Mouse (Mus musculus) stomach, postnatal 0 days (tissue): ENCODE data around the gene Socs5. TPM values are rescaled to one million over a fixed set of nuclear protein-coding genes. Genes with fewer than 3 reads are reported as not detected.

ENCODE experiments used
- ATAC-seq: fragments of 200-750 bp; cut with Nextera tagmentation; 2 replicates; pipeline ENCODE4 v1.8.0; 2017; ENCODE audit not compliant: low FRiP score, low TSS enrichment
- DNase-seq: peaks from one replicate; pipeline ENCODE4 v3.0.0-alpha.2; 2016; ENCODE audit warnings: low spot score
- H3K27ac ChIP-seq: fragments of 300-500 bp; sonication (generic); replicated peaks from 2 replicates; pipeline ENCODE4 v1.5.1; 2014; ENCODE audit warnings: mild to moderate bottlenecking, control low read depth
- H3K27me3 ChIP-seq: fragments of 300-500 bp; sonication (generic); 2 replicates; pipeline ENCODE4 v1.6.1; 2014; ENCODE audit warnings: low read length; ENCODE audit not compliant: control insufficient read depth, insufficient read depth
- H3K36me3 ChIP-seq: fragments of 300-500 bp; sonication (generic); 2 replicates; pipeline ENCODE4 v1.6.1; 2014; ENCODE audit warnings: low read length, mixed read lengths; ENCODE audit not compliant: control insufficient read depth, insufficient read depth
- H3K4me1 ChIP-seq: fragments of 300-500 bp; sonication (generic); replicated peaks from 2 replicates; pipeline ENCODE4 v1.6.1; 2014; ENCODE audit warnings: antibody characterized with exemption; ENCODE audit not compliant: control insufficient read depth, insufficient read depth
- H3K4me2 ChIP-seq: fragments of 300-500 bp; sonication (generic); replicated peaks from 2 replicates; pipeline ENCODE4 v1.6.1; 2014; ENCODE audit warnings: low read depth, mild to moderate bottlenecking, control low read depth, moderate library complexity
- H3K4me3 ChIP-seq: fragments of 300-500 bp; sonication (generic); 2 replicates; pipeline ENCODE4 v1.5.1; 2014; ENCODE audit warnings: low read depth, low read length, control low read depth
- H3K9ac ChIP-seq: fragments of 300-500 bp; sonication (generic); 2 replicates; pipeline ENCODE4 v1.6.1; 2014; ENCODE audit warnings: mild to moderate bottlenecking, low read length, control low read depth, mixed read lengths
- H3K9me3 ChIP-seq: fragments of 300-500 bp; sonication (generic); 2 replicates; pipeline ENCODE4 v1.6.1; 2016; ENCODE audit warnings: low read length; ENCODE audit not compliant: control insufficient read depth
- CTCF ChIP-seq: IDR thresholded peaks from 2 replicates; pipeline ENCODE4 v1.5.1; 2016; ENCODE audit warnings: antibody characterized with exemption, low read depth, mild to moderate bottlenecking, moderate library complexity
- EP300 ChIP-seq: optimal IDR thresholded peaks from 2 replicates; pipeline ENCODE3; 2016; ENCODE audit warnings: antibody characterized with exemption
- WGBS: fragments of 180-500 bp; shearing (Covaris S2); extraction: QIAGEN DNeasy Blood & Tissue Kit; methylation state at CpG from one replicate; pipeline ENCODE4 v1.1.7; 2014; 5-methylcytosine and 5-hydroxymethylcytosine counted together
- polyA plus RNA-seq: library from polyadenylated mRNA; unstranded; fragments of >200 nt; fragmentation: Nextera tagmentation; extraction: Ambion mirVana; gene quantifications from 2 replicates; pipeline ENCODE4 v1.2.1, GENCODE M21; 2015

Gene Socs5
- polyA plus RNA-seq, 1 experiment from 2014 or later, result 4.8 TPM

- no peaks in the 10 kb centered on the region for H3K36me3 ChIP-seq
- H3K27ac ChIP-seq, result no peak overlapping the region
- H3K9ac ChIP-seq, result no peak overlapping the region
- H3K4me1 ChIP-seq, result no peaks in the 10 kb centered on the region
- ATAC-seq (peak; percentile 32; the same call in 1 of the 2 replicates), DNase-seq (peak; percentile 17)
- 53% methylated on average over 24 of the region's 24 CpGs for WGBS
- peak overlapping the region; percentile 38 for H3K4me2 ChIP-seq
- H3K9me3 ChIP-seq, result no peaks in the 10 kb centered on the region
- H3K4me3 ChIP-seq, result 0 out of 2 replicates have a peak overlapping the region, but pooled peaks have one; percentile 15
- no peaks in the 10 kb centered on the region for H3K27me3 ChIP-seq
- TF ChIP-seq CTCF, result no peak
- TF ChIP-seq EP300, result no peak
Observed at GRCm38 (mm10) chr17:87125344-87125743, 17.9 kb downstream of the Socs5 start.

DNA sequence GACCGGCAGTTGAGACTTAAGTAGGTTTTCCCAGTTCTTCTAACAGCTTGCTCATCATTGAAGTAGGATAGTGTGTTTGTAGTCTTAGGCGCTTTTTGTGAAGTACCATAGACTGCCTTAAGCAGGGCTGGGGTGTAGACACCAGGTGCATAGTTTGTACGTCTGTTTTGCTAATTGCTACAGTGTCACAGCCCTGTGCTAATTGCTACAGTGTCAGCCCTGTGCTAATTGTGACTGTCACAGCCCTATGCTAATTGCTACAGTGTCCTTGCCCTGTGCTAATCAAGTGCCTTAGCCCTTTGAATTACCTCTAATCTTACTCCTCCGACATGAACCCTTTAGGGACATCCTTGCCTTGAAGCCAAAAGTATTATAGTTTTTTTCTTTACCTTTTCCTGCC, 24.8 kb downstream of the Socs5 start:
- Histone ChIP-seq H3K4me2 (no peak overlapping the region), H3K4me1 (no peaks in the 10 kb centered on the region), H3K27ac (no peak overlapping the region), H3K4me3 (no peak overlapping the region), H3K9me3 (no peaks in the 10 kb centered on the region), H3K27me3 (no peaks in the 10 kb centered on the region), H3K9ac (no peak overlapping the region), H3K36me3 (peaks cover 4% of the 10 kb centered on the region; the same call in 1 of the 2 replicates)
- ATAC-seq (no peak), DNase-seq (no peak)
- TF ChIP-seq CTCF (no peak), EP300 (no peak)
- 86% methylated on average over 4 of the region's 4 CpGs for WGBS

GRCm38 (mm10) chr17:87133823-87134222, 26.3 kb downstream of the Socs5 start:
- 78% methylated on average over 23 of the region's 23 CpGs for WGBS
- no peak overlapping the region for H3K4me2 ChIP-seq

GRCm38 (mm10) chr17:87134631-87135030, 27.2 kb downstream of the Socs5 start:
- no peak for DNase-seq
- Histone ChIP-seq H3K9ac (no peak overlapping the region), H3K4me1 (no peaks in the 10 kb centered on the region), H3K9me3 (no peaks in the 10 kb centered on the region), H3K36me3 (peaks cover 4% of the 10 kb centered on the region; the same call in 1 of the 2 replicates), H3K27ac (no peak overlapping the region), H3K4me3 (no peak overlapping the region), H3K27me3 (no peaks in the 10 kb centered on the region), H3K4me2 (no peak overlapping the region)
- ATAC-seq, result no peak
- TF ChIP-seq EP300 (no peak), CTCF (no peak)
- WGBS, result 95% methylated on average over 24 of the region's 24 CpGs

More at GRCm38 (mm10) chr17:87133823-87134222, 26.3 kb downstream of the Socs5 start:
- H3K4me3 ChIP-seq, result no peak overlapping the region
- no peak overlapping the region for H3K9ac ChIP-seq
- H3K27ac ChIP-seq, result no peak overlapping the region
- H3K9me3 ChIP-seq, result no peaks in the 10 kb centered on the region
- peaks cover 4% of the 10 kb centered on the region; the same call in 1 of the 2 replicates for H3K36me3 ChIP-seq
- DNase-seq (peak; percentile 19), ATAC-seq (no peak)
- TF ChIP-seq EP300, result no peak
- TF ChIP-seq CTCF, result peak; percentile 48
- H3K4me1 ChIP-seq, result no peaks in the 10 kb centered on the region
- H3K27me3 ChIP-seq, result no peaks in the 10 kb centered on the region

- Histone ChIP-seq H3K27ac (no peak overlapping the region), H3K36me3 (peaks cover 4% of the 10 kb centered on the region; the same call in 1 of the 2 replicates), H3K27me3 (no peaks in the 10 kb centered on the region), H3K4me2 (no peak overlapping the region), H3K9me3 (no peaks in the 10 kb centered on the region), H3K9ac (no peak overlapping the region), H3K4me3 (no peak overlapping the region), H3K4me1 (no peaks in the 10 kb centered on the region)
- WGBS, result 77% methylated on average over 6 of the region's 6 CpGs
- TF ChIP-seq CTCF (no peak), EP300 (no peak)
- DNase-seq (no peak), ATAC-seq (no peak)
Observed at GRCm38 (mm10) chr17:87135741-87136140, 28.3 kb downstream of the Socs5 start.

DNA sequence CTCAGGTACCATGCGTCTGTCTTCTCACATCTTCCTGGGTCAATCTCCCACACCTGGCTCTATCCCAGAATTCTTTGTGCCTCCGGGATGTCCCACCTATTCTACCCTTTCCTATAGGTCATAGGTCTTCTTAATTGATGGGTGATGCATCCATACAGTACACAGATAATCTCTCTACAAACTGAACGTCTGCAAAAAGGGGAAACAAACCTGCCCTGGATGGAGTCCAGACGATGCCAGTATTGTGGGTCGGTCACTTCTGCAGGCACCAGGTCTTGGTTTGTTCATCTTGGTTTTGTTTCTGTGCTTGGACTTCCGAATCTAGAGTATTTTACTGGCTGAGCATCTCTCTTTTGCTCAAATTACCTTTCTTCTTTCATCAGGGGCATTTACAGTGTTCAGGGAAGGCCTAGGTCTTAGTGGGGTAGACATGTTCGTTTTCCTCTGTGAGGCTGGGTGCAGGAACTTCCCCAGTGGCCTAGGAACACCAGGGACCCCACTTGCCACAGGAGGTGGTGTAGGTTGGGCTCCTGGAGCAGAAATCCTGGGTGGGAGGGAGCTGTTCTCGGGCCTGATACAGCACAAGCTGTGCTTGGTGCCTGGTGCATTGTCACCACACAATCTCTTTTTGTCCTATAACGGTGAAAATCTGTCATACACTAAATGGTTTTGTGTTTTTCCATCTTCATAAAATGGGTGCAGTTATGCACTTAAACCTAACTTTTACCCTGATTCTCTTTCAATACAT, 33.9 kb downstream of the Socs5 start:
- Histone ChIP-seq H3K4me1 (no peaks in the 10 kb centered on the region), H3K9ac (no peak overlapping the region), H3K36me3 (no peaks in the 10 kb centered on the region), H3K9me3 (no peaks in the 10 kb centered on the region), H3K27ac (no peak overlapping the region), H3K4me3 (no peak overlapping the region), H3K27me3 (no peaks in the 10 kb centered on the region), H3K4me2 (no peak overlapping the region)
- WGBS, result 86% methylated on average over 9 of the region's 9 CpGs
- no peak for DNase-seq
- TF ChIP-seq EP300 (no peak), CTCF (no peak)
- ATAC-seq, result no peak
